Mouse (Mus musculus) cerebral cortex, adult 2 months (tissue): ENCODE data around the gene Gfpt2.

ENCODE experiments used
- WGBS: fragments of 180-500 bp; shearing (Covaris S2); methylation state at CpG from one replicate; pipeline ENCODE4 v1.1.7; 2018; 5-methylcytosine and 5-hydroxymethylcytosine counted together

Gfpt2 gene

GRCm38 (mm10) chr11:49793619-49794341, at the start of gene Gfpt2:
TSS of gene Gfpt2 (plus strand) at chr11:49794178.
- WGBS: 1% methylated on average over 25 of the region's 25 CpGs

DNA sequence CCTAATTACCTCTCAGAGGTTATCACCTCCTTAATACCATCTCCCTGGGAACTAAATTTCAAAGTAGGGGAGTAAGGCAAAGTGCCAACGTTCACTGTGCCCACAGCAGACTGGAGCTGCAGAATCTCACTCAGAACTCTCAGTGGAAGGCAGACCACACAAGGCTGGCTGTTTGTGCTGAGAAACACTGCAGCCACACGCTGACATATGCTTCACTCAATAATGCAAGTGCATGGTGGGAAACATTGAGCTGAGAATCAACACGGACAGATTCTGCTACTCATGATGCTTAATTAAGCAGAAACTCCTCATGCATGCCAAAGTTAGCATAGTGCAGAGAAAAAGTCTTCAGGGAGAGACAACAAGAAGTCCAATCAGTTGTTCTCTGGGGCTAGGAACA, 48.1 kb upstream of the Gfpt2 start:
- 49% methylated on average over 3 of the region's 3 CpGs for WGBS

GRCm38 (mm10) chr11:49746756-49747155, 47.2 kb upstream of the Gfpt2 start:
- 97% methylated on average over 1 of the region's 1 CpGs for WGBS

DNA sequence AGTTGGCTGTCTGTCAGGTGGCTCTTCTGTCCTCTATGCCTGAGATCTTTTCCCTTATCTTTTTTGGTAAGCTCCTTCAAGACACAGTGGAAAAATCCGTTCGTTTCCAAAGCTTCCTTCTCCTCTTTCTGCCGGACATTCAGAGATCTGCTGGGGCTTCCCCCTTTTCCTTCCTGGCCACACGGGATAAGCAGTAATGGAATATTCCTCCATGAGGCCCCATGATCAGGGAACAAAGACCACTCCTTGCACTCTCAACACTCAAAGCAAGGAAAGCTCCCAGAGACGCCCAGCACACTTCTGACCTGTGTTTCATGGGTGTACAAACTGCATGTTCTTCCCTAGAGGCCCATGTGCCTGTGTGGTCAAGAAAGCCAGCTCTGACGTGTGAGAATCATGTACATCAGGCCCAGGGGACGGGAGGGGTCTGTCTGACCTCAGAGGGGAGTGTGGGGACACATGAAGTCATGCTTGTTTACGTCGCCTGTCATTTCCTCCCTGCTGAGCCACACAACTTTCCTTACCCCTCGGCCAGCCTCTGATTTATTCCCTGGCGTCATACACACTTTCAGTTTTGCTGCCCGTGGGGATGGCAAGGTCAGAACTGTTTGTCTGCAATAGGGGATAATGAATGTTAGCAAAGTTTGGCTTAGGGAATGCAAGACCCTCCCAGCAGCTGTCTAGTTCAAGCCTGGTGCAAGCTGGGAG, 38.9 kb upstream of the Gfpt2 start:
- WGBS: 63% methylated on average over 12 of the region's 12 CpGs

GRCm38 (mm10) chr11:49758096-49758495, 35.9 kb upstream of the Gfpt2 start:
- 87% methylated on average over 3 of the region's 3 CpGs for WGBS

- WGBS: 83% methylated on average over 5 of the region's 5 CpGs
Measured at GRCm38 (mm10) chr11:49761130-49761529, 32.8 kb upstream of the Gfpt2 start.

GRCm38 (mm10) chr11:49764023-49764422, 30.0 kb upstream of the Gfpt2 start:
- 80% methylated on average over 4 of the region's 4 CpGs for WGBS

GRCm38 (mm10) chr11:49764639-49765299, 29.2 kb upstream of the Gfpt2 start:
- WGBS: 41% methylated on average over 8 of the region's 8 CpGs

- WGBS: 86% methylated on average over 3 of the region's 3 CpGs
Measured at GRCm38 (mm10) chr11:49765377-49766136, 28.4 kb upstream of the Gfpt2 start.

- WGBS: 91% methylated on average over 2 of the region's 2 CpGs
Measured at GRCm38 (mm10) chr11:49766137-49766411, 27.9 kb upstream of the Gfpt2 start.

- WGBS: 90% methylated on average over 6 of the region's 6 CpGs
Measured at GRCm38 (mm10) chr11:49767497-49767896, 26.5 kb upstream of the Gfpt2 start.

GRCm38 (mm10) chr11:49768781-49769180, 25.2 kb upstream of the Gfpt2 start:
- WGBS: 92% methylated on average over 5 of the region's 5 CpGs

- 89% methylated on average over 9 of the region's 9 CpGs for WGBS
Measured at GRCm38 (mm10) chr11:49770676-49771550, 23.1 kb upstream of the Gfpt2 start.

DNA sequence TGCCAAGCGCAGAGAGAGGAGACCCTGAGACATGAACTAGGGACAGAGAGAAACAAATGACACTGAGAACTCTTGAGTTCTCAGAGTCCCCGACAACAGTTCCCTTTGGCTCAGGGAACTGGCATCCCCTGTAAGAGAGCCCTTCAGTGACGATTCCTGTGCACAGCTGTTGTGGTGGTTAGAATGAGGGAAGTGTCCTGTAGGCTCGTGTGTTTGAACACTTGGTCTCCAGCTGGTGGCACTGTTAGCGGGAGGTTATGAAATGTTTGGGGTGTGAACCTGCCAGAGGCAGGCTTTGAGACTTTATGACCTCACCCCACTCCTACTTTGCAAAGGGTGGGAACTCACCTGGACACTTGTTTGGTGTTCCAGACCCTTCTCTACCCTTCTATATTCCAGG, 21.7 kb upstream of the Gfpt2 start:
- WGBS: 62% methylated on average over 5 of the region's 5 CpGs

- WGBS: 74% methylated on average over 4 of the region's 4 CpGs
Measured at GRCm38 (mm10) chr11:49774894-49775293, 19.1 kb upstream of the Gfpt2 start.

DNA sequence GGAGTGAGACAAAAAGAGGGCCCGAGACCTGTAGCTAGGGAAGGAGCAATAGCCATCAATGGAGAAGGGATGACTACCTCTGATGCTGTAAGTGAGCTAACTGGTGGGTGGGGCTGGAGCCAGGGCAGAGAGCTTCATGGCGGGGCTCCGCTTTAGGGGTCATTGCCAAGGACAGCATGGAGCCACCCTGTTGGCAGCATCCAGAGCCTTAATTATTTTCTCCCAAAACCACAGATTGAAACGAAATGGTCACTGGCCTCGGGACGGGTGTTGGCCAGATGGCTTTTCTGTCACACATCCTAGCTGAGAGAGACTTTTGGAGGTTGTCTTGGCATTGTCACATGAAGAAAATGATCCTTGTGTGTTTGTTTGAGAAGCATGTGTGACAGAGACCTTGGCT, 15.1 kb upstream of the Gfpt2 start:
- WGBS: 87% methylated on average over 6 of the region's 6 CpGs

DNA sequence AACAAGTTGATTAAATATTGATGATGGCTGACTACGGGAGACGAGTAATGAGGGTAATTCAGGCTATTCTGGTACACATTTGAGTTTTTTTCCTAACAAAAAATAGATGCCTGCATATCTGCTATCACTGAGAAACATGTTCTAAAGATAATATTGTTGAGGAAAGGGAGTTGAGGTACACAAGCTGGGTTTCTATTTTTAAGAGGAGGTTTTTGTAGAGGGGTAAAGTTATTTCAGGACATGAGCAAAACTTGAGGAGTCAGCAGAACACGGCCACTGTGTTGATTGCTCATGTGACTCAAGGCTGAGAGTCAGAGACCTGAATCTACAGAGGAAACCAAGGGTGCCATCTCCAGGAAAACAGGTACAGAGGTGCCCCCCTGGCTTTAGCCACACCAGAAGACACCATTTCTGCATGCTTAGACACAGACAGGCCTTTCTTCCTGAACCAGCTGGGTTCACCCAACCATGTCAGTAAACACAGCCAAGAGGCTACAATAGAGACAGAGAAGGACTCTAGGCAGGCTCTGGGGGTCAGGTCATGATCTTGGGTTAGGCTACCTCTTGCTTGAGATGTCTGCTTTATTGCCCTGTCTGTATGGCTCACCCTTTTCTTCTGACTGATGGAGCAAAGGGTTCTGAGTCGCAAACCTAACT, 13.7 kb upstream of the Gfpt2 start:
- 75% methylated on average over 4 of the region's 4 CpGs for WGBS

DNA sequence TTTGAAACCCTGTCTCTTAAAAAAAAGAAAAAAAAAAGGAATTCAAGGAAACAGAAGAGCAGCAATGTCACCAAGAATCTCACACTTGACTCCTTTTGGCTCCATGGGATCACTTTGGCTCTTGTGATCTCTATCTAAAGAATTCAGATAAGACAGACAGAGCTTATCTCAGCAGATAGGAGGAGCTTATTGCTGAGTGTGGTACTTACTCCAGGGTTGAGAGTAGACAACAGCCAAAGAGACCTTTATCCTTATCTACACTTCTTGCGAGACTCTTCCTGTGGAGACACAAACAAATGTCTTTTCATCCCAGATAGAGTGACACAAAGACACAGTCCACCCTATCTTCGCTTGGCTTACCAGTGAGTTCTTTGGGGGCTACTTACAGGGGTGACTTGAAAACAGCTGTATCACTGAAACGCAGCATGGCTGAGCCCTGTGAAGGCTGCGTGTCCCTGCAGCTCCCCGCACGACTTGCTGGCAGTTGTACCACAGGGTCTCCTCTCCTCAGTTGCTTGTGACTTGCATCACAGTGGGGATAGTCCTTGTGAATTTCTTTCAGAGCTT, 12.1 kb upstream of the Gfpt2 start:
- 77% methylated on average over 6 of the region's 6 CpGs for WGBS

DNA sequence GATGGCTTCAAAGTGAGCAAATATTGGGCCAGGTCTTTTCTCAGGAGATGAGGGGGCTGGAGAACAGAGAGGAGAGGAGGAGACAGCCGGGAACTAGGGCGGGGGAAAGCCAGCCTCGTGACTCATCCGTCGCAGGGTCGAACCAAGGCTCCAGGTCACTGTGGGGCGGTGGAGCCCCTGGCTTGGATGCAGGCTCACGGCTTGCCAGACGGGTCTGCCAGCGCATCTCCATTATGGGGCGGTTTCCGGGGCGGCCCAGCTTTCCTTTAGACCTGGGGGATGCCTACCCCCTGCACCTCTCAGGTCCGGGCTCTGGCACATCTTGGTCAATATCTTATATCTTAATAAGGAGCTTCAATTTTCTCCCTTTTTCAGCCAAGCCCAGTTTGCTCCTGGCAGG, 847 bp upstream of the Gfpt2 start:
- WGBS: 29% methylated on average over 14 of the region's 14 CpGs

DNA sequence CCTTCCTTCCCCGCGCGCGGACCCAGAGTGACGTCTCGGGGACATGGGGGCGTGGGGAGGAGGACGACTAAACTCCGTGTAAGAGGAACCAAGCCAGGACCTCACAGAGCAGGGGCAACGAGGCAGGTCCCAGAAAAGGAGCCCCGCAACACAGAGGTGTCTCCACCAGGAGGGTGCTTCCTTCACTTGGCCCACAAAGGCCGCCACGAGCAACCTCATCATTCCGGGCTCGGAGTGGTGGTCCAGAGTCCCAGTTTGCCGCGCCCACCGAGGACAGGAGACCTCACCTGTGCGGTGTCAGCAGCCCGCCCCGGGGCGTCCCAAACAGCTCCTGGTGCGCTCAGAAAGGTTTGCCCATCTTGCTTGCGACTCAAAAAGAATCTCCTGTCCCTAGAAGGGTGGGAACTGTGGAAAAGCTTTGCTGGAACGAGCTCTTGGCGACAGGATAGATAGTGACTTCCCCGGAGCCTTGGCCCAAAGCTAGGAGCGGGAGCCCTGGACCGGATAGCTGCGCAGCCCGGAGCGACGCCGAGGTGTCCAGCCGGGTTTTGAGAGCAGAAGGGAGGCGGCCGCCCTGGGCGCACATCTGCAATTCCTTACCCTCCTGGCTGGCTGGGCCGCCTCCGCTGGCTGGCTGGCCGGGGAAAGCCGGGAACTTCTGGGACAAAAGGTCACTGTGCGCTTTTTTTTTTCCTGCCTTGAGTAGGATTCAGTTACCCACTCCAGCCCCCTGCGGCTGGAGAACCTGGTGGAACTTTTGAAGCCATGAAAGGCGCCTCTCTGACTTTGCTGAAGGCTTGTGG, 565 bp downstream of the Gfpt2 start:
- WGBS: 3% methylated on average over 45 of the region's 45 CpGs
